Mouse (Mus musculus) brain, embryonic 14.5 days (tissue): ENCODE measurements at regions not wholly inside any gene's neighbourhood (a gene's known extent, or its start where the extent isn't known, plus 50 kb on each side); places are given as distances from the start of the nearest gene placed in this dataset.

Experiments used
- DNase-seq: peaks from one replicate; pipeline ENCODE4 v3.0.0-alpha.2; 2011; ENCODE audit warnings: low read depth
- CTCF ChIP-seq: fragments of 200-500 bp; IDR thresholded peaks from 2 replicates; pipeline ENCODE4 v1.5.1; 2012; ENCODE audit warnings: inconsistent platforms, mild to moderate bottlenecking, moderate library complexity, borderline replicate concordance; ENCODE audit not compliant: insufficient read depth, insufficient read length; ENCODE audit errors: extremely low read depth
- POLR2A ChIP-seq: fragments of 200-500 bp; IDR thresholded peaks from 2 replicates; pipeline ENCODE4 v1.6.1; 2012; ENCODE audit warnings: mild to moderate bottlenecking, inconsistent platforms, borderline replicate concordance; ENCODE audit not compliant: poor library complexity, insufficient read depth, insufficient read length, severe bottlenecking; ENCODE audit errors: extremely low read depth

GRCm38 (mm10) chr9:41328959-41329358 lies 167.5 kb upstream of the Ubash3b start:
- no peak for TF ChIP-seq CTCF
- TF ChIP-seq POLR2A, result no peak
- no peak for DNase-seq

- TF ChIP-seq POLR2A, result no peak
- DNase-seq, result peak; percentile 43
Measured at GRCm38 (mm10) chr9:41328480-41328879, 167.0 kb upstream of the Ubash3b start.

- TF ChIP-seq POLR2A, result no peak
- TF ChIP-seq CTCF, result no peak
- DNase-seq, result peak; percentile 45
Measured at GRCm38 (mm10) chr9:41328056-41328455, 166.6 kb upstream of the Ubash3b start.

GRCm38 (mm10) chr9:41327561-41327960 lies 166.1 kb upstream of the Ubash3b start:
- TF ChIP-seq CTCF (no peak), POLR2A (no peak)
- DNase-seq, result peak; percentile 35

- TF ChIP-seq POLR2A (no peak), CTCF (no peak)
Measured at GRCm38 (mm10) chr9:41326772-41327560, 165.5 kb upstream of the Ubash3b start.

GRCm38 (mm10) chr9:41321521-41321920 lies 160.0 kb upstream of the Ubash3b start:
- DNase-seq, result no peak
- TF ChIP-seq POLR2A (no peak), CTCF (no peak)

More at GRCm38 (mm10) chr9:41326772-41327560, 165.5 kb upstream of the Ubash3b start:
- peak; percentile 91 for DNase-seq

GRCm38 (mm10) chr9:41319066-41319465 lies 157.6 kb upstream of the Ubash3b start:
- no peak for DNase-seq
- no peak for TF ChIP-seq CTCF
- no peak for TF ChIP-seq POLR2A

- no peak for DNase-seq
- TF ChIP-seq CTCF (no peak), POLR2A (no peak)
Measured at GRCm38 (mm10) chr9:41306229-41306628, 144.7 kb upstream of the Ubash3b start.

- TF ChIP-seq CTCF (no peak), POLR2A (no peak)
- DNase-seq, result no peak
Measured at GRCm38 (mm10) chr9:41303494-41303828, 142.0 kb upstream of the Ubash3b start.

GRCm38 (mm10) chr9:41302809-41303493 lies 141.5 kb upstream of the Ubash3b start:
- peak; percentile 94 for DNase-seq
- TF ChIP-seq CTCF (no peak), POLR2A (no peak)

GRCm38 (mm10) chr9:41286145-41286468 lies 124.6 kb upstream of the Ubash3b start:
- peak; percentile 78 for DNase-seq

GRCm38 (mm10) chr9:41285266-41286144 lies 124.0 kb upstream of the Ubash3b start:
- TF ChIP-seq CTCF (no peak), POLR2A (no peak)
- peak; percentile 92 for DNase-seq

More at GRCm38 (mm10) chr9:41286145-41286468, 124.6 kb upstream of the Ubash3b start:
- no peak for TF ChIP-seq POLR2A
- TF ChIP-seq CTCF, result no peak
